Mouse (Mus musculus) common myeloid progenitor, adult 5-6 weeks (primary cell): ENCODE measurements at regions not wholly inside any gene's neighbourhood (a gene's known extent, or its start where the extent isn't known, plus 50 kb on each side); places are given as distances from the start of the nearest gene placed in this dataset.

ENCODE experiments used
- ATAC-seq: replicated peaks from 2 replicates; pipeline ENCODE4 v1.8.0; 2016; ENCODE audit warnings: low read depth, mild to moderate bottlenecking, moderate TSS enrichment, inconsistent platforms; ENCODE audit not compliant: poor library complexity, severe bottlenecking

GRCm38 (mm10) chr16:30894086-30894485 lies 187.1 kb downstream of the Xxylt1 start:
- no peak for ATAC-seq

- no peak for ATAC-seq
Measured at GRCm38 (mm10) chr16:30895021-30895420, 186.2 kb downstream of the Xxylt1 start.

DNA sequence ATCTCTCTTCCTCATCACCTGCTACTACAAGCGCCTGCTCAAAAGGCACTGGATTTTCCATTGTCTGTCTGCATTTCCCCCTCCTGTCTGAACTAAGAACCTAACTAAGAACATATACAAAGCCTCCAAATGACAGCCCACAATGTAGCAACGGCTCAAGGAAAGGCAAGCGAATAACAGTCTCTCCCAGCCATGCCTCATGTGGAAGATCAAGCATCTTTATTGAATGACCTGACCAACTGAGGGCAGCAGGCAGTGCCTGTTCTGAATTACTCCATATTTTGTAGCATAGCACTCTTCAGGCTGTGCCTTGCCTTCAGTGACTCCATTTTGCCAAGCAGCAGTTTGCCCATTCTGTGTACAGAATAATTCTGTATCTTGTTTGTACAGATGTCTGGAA lies 183.9 kb downstream of the Xxylt1 start:
- ATAC-seq, result no peak

- no peak for ATAC-seq
Measured at GRCm38 (mm10) chr16:30900121-30900520, 181.1 kb downstream of the Xxylt1 start.

DNA sequence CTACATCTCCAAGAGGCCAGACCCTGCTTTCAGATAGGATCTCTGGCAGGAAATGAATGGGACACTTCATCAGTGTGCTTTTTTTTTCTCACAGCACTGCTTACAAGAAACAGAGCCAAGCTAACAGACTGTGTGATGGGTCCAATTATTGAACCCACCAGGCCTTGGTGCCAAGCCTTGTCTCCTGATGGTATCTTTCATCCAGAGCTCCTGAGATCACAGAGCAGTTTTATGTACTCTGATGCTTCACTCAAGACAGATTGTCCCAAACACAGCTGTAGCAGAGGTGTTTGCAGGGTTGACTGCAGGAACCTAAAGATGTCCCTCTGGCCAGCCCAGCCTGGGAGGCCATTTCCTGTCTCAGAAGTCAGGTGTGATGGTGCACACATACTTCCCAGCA lies 179.9 kb downstream of the Xxylt1 start:
- no peak for ATAC-seq
